Mouse (Mus musculus): ENCODE results near the gene Thop1. TPM values are rescaled to one million over a fixed set of nuclear protein-coding genes. Genes with fewer than 3 reads are reported as not detected.
A peak's percentile ranks its signal among the peaks of the same experiment; 100 is the strongest.
"Not testable (repeated sequence)": the region's sequence is repeated elsewhere in the genome, so short reads cannot be mapped to it uniquely, and the experiment has no call there.

Gene Thop1
- polyA plus RNA-seq, 1 experiment from 2014 or later, result 31.2 TPM

DNA sequence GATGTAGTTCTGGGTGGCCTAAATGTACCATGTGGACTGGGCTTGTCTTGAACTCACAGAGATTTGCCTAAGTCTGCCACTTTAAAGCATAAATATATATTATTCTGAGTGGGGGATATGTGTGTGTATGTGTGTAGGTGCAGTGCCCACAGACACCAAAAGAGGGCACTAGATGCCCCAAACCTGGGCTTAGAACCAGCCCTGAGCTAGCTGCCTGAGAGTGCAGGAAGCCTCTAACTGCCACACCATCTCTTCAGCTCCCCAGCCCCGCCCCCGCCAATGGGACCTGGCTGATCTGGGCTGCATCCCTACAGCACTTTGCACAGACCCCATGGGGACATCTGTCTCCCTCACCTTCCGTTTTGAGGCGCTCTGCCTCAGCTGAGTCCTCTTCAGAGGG is 19.2 kb upstream of the Thop1 start:
- no peak overlapping the region for H3K27ac ChIP-seq (replicated peaks; ENCODE audit: low read depth, low read length)
- H3K9ac ChIP-seq (replicated peaks; ENCODE audit: low read length), result no peak overlapping the region
- no peaks in the 10 kb centered on the region for H3K27me3 ChIP-seq (ENCODE audit: control insufficient read depth, insufficient read depth, low read length)
- no peaks in the 10 kb centered on the region for H3K9me3 ChIP-seq (ENCODE audit: control insufficient read depth, low read length)
- DNase-seq (peak; percentile 43), ATAC-seq (ENCODE audit: low FRiP score, low TSS enrichment) (no peak)
- H3K4me1 ChIP-seq (ENCODE audit: control insufficient read depth, insufficient read depth, low read length), result no peaks in the 10 kb centered on the region
- H3K4me2 ChIP-seq (ENCODE audit: low read length), result no peak overlapping the region
- H3K4me3 ChIP-seq (replicated peaks; ENCODE audit: low read depth, low read length), result no peak overlapping the region
- peaks cover 78% of the 10 kb centered on the region for H3K36me3 ChIP-seq (ENCODE audit: control insufficient read depth, insufficient read depth, low read length)
- WGBS, result 86% methylated on average over 4 of the region's 4 CpGs

DNA sequence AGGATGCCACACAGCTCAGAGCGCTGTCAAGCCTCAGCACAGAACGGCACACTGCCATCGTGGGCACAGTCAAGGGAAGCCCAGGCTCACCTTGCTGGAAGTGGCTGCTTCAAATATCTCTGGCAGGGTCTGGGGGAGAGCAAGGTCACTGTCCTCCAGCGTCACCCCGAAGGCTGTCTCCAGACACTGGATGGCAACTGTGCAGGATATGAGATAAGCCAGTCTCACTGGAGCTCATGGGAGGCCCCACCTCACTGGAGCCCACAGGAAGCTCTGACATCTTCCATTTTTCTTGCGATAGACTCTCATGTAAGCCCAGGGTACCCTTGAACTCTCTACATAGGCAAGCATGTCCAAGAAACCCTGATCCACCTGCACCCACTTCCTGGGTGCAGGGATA is 18.7 kb upstream of the Thop1 start:
- DNase-seq (no peak), ATAC-seq (ENCODE audit: low FRiP score, low TSS enrichment) (no peak)
- H3K4me1 ChIP-seq (ENCODE audit: control insufficient read depth, insufficient read depth, low read length), result no peaks in the 10 kb centered on the region
- H3K27ac ChIP-seq (replicated peaks; ENCODE audit: low read depth, low read length), result no peak overlapping the region
- peaks cover 73% of the 10 kb centered on the region for H3K36me3 ChIP-seq (ENCODE audit: control insufficient read depth, insufficient read depth, low read length)
- no peaks in the 10 kb centered on the region for H3K27me3 ChIP-seq (ENCODE audit: control insufficient read depth, insufficient read depth, low read length)
- H3K9ac ChIP-seq (replicated peaks; ENCODE audit: low read length), result no peak overlapping the region
- H3K9me3 ChIP-seq (ENCODE audit: control insufficient read depth, low read length), result no peaks in the 10 kb centered on the region
- 94% methylated on average over 6 of the region's 6 CpGs for WGBS
- H3K4me3 ChIP-seq (replicated peaks; ENCODE audit: low read depth, low read length), result no peak overlapping the region
- H3K4me2 ChIP-seq (ENCODE audit: low read length), result no peak overlapping the region

DNA sequence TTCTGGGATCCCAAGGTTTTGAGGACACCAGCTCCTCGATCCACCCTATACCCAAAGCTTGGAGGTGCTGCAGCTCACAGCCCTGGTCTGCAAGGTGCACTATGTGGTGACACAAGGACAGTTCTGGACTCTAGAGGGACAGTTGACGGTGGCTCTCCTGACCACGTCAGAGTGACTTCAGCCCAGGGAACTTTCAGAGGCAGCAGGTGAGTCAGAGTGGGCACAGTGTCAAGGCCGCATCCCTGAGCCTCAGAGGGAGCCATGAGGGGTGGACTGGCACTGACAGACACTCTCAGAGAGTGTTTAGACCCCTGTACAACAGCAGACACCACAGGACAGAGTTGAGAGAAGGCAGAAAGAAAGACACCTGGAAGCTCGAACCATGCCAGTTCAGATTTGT is 17.3 kb upstream of the Thop1 start:
- no peaks in the 10 kb centered on the region for H3K27me3 ChIP-seq (ENCODE audit: control insufficient read depth, insufficient read depth, low read length)
- 90% methylated on average over 5 of the region's 5 CpGs for WGBS
- H3K27ac ChIP-seq (replicated peaks; ENCODE audit: low read depth, low read length), result no peak overlapping the region
- no peak overlapping the region for H3K4me3 ChIP-seq (replicated peaks; ENCODE audit: low read depth, low read length)
- peaks cover 62% of the 10 kb centered on the region for H3K36me3 ChIP-seq (ENCODE audit: control insufficient read depth, insufficient read depth, low read length)
- DNase-seq (no peak), ATAC-seq (ENCODE audit: low FRiP score, low TSS enrichment) (no peak)
- H3K9me3 ChIP-seq (ENCODE audit: control insufficient read depth, low read length), result no peaks in the 10 kb centered on the region
- H3K9ac ChIP-seq (replicated peaks; ENCODE audit: low read length), result no peak overlapping the region
- H3K4me2 ChIP-seq (ENCODE audit: low read length), result no peak overlapping the region
- no peaks in the 10 kb centered on the region for H3K4me1 ChIP-seq (ENCODE audit: control insufficient read depth, insufficient read depth, low read length)

DNA sequence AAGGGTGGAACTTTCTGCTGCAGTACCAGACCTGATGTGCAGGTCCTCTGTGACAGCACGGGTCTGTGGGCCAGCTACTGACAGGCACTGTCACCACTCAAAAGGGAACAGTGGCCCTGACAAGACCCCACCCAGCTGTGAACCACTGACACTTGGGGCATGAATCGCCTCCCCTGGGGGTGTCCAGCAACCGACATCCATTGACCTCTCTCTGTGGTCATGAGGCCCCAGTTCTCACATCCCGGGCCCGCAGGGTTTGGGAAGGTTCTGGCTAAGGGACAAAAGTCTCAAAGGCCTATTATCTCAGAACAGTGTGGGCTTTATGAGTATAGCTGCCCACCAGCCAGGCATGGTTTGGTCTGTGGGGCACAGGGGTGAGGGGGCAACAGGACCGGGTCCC is 14.7 kb upstream of the Thop1 start:
- Histone ChIP-seq H3K36me3 (ENCODE audit: control insufficient read depth, insufficient read depth, low read length) (peaks cover 37% of the 10 kb centered on the region), H3K27me3 (ENCODE audit: control insufficient read depth, insufficient read depth, low read length) (no peaks in the 10 kb centered on the region), H3K4me2 (ENCODE audit: low read length) (no peak overlapping the region), H3K27ac (replicated peaks; ENCODE audit: low read depth, low read length) (no peak overlapping the region), H3K4me3 (replicated peaks; ENCODE audit: low read depth, low read length) (no peak overlapping the region), H3K9ac (replicated peaks; ENCODE audit: low read length) (no peak overlapping the region), H3K4me1 (ENCODE audit: control insufficient read depth, insufficient read depth, low read length) (peaks cover 11% of the 10 kb centered on the region), H3K9me3 (ENCODE audit: control insufficient read depth, low read length) (no peaks in the 10 kb centered on the region)
- WGBS, result 91% methylated on average over 6 of the region's 6 CpGs
- no peak for DNase-seq
- ATAC-seq (ENCODE audit: low FRiP score, low TSS enrichment), result no peak

DNA sequence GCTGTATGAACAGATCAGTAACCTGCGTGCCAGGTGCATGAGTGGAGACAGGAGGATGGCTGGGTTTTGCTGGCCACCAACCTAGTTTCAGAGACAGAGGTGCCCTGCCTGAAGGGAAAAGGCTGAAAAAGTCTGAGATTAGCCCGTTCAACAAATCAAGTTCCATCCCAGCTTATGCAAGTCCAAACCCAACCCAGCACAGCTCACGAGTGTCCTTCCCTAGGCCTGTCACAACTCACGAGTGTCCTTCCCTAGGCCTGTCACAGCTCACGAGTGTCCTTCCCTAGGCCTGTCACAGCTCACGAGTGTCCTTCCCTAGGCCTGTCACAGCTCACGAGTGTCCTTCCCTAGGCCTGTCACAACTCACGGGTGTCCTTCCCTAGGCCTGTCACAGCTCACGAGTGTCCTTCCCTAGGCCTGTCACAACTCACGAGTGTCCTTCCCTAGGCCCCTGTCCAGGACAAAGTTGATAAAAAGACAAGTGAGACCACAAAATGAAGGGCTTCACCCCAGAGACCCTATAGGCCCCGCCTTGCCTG is 14.0 kb upstream of the Thop1 start:
- H3K27me3 ChIP-seq (ENCODE audit: control insufficient read depth, insufficient read depth, low read length); DNase-seq; H3K9ac ChIP-seq (replicated peaks; ENCODE audit: low read length); H3K4me2 ChIP-seq (ENCODE audit: low read length); H3K9me3 ChIP-seq (ENCODE audit: control insufficient read depth, low read length); H3K27ac ChIP-seq (replicated peaks; ENCODE audit: low read depth, low read length); H3K4me3 ChIP-seq (replicated peaks; ENCODE audit: low read depth, low read length); ATAC-seq (ENCODE audit: low FRiP score, low TSS enrichment): not testable (repeated sequence)
- peaks cover 30% of the 10 kb centered on the region for H3K36me3 ChIP-seq (ENCODE audit: control insufficient read depth, insufficient read depth, low read length)
- H3K4me1 ChIP-seq (ENCODE audit: control insufficient read depth, insufficient read depth, low read length), result peaks cover 11% of the 10 kb centered on the region
- WGBS, result 84% methylated on average over 11 of the region's 11 CpGs

DNA sequence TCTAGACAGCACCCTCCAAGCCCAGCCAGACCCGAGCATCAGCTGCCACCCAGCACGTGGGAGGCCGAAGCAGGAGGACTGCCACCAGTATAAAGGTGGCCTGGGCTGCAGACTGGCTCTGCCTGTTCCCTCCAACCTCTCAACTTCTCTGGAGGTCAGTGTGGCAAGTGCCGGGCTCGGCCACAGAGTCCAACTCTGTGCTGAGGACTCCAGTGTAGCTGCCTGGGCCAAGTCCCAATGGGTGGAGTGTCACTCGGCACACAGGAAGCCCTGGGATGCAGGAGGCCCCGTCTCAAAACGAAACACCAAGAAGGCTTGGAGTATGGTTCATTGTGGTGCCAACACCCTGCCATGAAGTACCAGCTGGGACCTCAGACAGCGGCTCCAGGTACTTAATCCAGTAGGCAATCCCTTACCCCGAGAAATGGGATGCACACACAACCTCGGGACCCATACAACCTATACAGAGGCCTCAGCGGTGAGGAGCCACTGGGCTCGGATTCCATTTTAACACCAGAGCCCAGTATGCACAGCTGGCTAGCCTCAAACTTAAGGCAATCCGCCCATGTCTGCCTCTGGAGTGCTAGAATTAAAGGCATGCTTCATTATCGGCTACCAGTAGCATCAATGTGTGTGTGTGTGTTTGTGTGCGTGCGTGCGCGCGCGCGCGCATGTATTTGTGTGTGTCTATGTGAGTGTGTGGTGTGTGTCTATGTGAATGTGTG is 12.3 kb upstream of the Thop1 start:
- H3K27me3 ChIP-seq (ENCODE audit: control insufficient read depth, insufficient read depth, low read length), result no peaks in the 10 kb centered on the region
- ATAC-seq (ENCODE audit: low FRiP score, low TSS enrichment), result no peak
- no peak overlapping the region; the same call in 1 of the 2 replicates for H3K9ac ChIP-seq (replicated peaks; ENCODE audit: low read length)
- 95% methylated on average over 23 of the region's 23 CpGs for WGBS
- H3K4me1 ChIP-seq (ENCODE audit: control insufficient read depth, insufficient read depth, low read length), result peaks cover 11% of the 10 kb centered on the region
- peaks cover 13% of the 10 kb centered on the region; the same call in 1 of the 2 replicates for H3K36me3 ChIP-seq (ENCODE audit: control insufficient read depth, insufficient read depth, low read length)
- DNase-seq, result no peak
- H3K4me2 ChIP-seq (ENCODE audit: low read length), result no peak overlapping the region
- no peak overlapping the region for H3K27ac ChIP-seq (replicated peaks; ENCODE audit: low read depth, low read length)
- no peak overlapping the region for H3K4me3 ChIP-seq (replicated peaks; ENCODE audit: low read depth, low read length)
- no peaks in the 10 kb centered on the region for H3K9me3 ChIP-seq (ENCODE audit: control insufficient read depth, low read length)

DNA sequence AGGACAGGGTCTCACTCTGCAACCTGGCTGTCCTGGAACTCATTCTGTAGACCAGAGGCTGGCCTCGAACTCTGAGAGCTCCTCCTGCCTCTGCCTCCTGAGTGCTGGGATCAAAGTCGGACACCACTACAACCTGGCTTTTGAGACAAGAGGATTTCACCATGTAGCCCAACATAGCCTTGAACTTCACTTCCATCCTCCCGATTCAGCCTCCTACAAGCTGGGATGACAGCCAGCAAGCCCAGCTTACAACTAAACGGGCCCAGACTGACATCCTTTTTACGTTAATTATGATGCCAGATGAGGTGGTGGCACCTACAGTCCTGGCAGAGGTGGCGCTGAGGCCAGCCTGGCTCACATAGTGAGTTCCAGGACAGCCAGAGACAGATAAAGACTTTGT is 10.9 kb upstream of the Thop1 start:
- ATAC-seq (ENCODE audit: low FRiP score, low TSS enrichment), result no peak
- peaks cover 11% of the 10 kb centered on the region for H3K4me1 ChIP-seq (ENCODE audit: control insufficient read depth, insufficient read depth, low read length)
- H3K36me3 ChIP-seq (ENCODE audit: control insufficient read depth, insufficient read depth, low read length), result 0 out of 2 replicates have a peak, but pooled peaks cover 11% of the 10 kb centered on the region
- H3K4me3 ChIP-seq (replicated peaks; ENCODE audit: low read depth, low read length), result peak overlapping the region; percentile 79
- WGBS, result 87% methylated on average over 6 of the region's 6 CpGs
- peak overlapping the region; percentile 91 for H3K4me2 ChIP-seq (ENCODE audit: low read length)
- no peak for DNase-seq
- H3K9ac ChIP-seq (replicated peaks; ENCODE audit: low read length), result peak overlapping the region; percentile 80; the same call in 1 of the 2 replicates
- H3K27ac ChIP-seq (replicated peaks; ENCODE audit: low read depth, low read length), result no peak overlapping the region
- no peaks in the 10 kb centered on the region for H3K9me3 ChIP-seq (ENCODE audit: control insufficient read depth, low read length)
- no peaks in the 10 kb centered on the region for H3K27me3 ChIP-seq (ENCODE audit: control insufficient read depth, insufficient read depth, low read length)

DNA sequence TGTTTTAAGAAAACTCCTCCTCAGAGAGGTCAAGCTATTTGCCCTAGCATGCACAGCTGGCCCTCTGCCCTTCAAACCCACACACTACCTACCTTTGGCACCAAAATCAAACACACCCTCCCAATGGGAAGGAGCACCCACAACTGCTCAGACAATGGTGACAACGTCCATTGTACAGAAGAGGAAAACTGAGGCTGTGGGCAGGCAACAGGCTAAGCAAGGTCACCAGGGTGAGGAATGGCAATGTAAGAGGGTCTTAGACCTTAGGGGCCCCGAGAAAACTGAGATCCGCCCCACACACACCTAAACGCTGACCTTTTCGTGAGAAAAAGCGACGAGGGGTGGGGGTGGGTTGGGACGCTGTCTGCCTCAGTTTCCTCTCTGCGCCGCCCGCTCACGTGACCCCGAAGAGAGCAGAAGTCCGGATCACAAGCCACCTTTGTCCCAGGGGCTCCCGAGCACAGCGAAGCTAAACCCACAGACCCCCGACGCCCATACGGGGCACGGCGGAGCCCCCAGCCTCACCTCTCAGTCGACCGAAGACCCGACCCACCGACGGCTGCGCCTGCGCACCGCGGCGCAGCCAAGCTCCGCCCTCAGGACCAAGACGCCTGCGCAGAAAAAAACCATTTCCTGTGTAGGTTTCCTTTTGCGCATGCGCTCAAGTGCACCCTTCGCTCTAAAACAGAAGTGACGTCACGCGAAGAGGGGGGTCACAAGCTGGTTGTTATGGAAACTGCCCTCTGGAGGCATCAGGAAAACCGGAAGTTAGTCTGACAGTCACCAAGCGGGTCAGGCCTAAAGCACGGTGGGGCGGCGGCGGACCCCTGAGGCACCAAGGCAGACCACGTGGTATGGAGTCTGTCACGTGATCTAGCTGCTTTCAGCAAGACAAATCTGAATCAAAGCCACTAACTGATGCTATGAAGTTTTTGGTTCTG is 10.0 kb upstream of the Thop1 start, which contains the start of gene Sgta:
Sgta (minus strand) TSS at position 579 of the 941 bp plus-strand sequence.
- Histone ChIP-seq H3K27me3 (ENCODE audit: control insufficient read depth, insufficient read depth, low read length) (no peaks in the 10 kb centered on the region), H3K4me2 (ENCODE audit: low read length) (peak within 1 kb of the TSS; percentile 91), H3K9ac (replicated peaks; ENCODE audit: low read length) (peak within 1 kb of the TSS; percentile 80), H3K27ac (replicated peaks; ENCODE audit: low read depth, low read length) (0 out of 2 replicates have a peak within 1 kb of the TSS, but pooled peaks have one; percentile 41), H3K4me3 (replicated peaks; ENCODE audit: low read depth, low read length) (peak within 1 kb of the TSS; percentile 79), H3K36me3 (ENCODE audit: control insufficient read depth, insufficient read depth, low read length) (0 out of 2 replicates have a peak, but pooled peaks cover 8% of the 10 kb centered on the region), H3K4me1 (ENCODE audit: control insufficient read depth, insufficient read depth, low read length) (peaks cover 11% of the 10 kb centered on the region), H3K9me3 (ENCODE audit: control insufficient read depth, low read length) (no peaks in the 10 kb centered on the region)
- WGBS, result under 1% methylated on average over 48 of the region's 48 CpGs
- DNase-seq (peak; percentile 100), ATAC-seq (ENCODE audit: low FRiP score, low TSS enrichment) (peak; percentile 94)

Data from midbrain, embryonic 14.5 days (tissue).